Comparison of ENCODE assay signal across 8 mouse cellular contexts in the genomic region with DNA sequence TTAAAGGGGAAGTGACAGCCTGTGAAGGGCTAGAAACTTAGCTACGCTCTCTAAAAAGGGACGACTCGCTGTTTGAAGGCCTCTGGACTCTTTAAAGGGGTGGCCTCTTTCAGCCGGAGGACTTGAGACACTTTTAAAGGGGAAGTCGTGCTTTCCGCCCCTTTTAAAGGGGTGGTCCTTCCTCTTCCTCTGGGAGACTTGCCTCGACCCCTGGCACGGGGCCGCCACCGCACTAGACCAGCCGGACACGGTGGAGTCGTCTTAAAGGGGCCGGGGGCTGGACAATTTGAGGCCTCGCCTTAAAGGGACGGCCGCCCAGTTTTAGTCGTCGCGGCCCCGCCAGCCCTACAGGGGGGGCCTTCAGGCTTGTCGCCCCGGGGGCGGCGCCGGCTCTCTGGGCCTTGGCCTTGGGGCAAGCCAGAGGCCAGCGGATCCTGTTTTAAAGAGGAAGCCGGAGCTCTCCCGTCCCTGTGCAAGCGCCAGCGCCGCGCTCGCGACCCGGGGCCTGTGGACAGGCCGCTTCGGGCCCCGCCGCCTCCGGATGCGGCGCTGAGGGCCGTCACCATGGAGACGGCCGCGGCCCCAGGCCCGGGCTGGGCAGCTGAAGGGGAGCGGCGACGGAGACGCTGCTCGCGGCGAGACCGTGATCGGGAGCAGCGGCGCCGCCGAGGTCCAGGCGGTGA. TPM values are rescaled to one million over a fixed set of nuclear protein-coding genes. Genes with fewer than 3 reads are reported as not detected.
DNase-seq lines count a peak whose midpoint lies in the region; ATAC-seq and TF ChIP-seq lines count a peak whose summit lies in the region.

A gene (plus strand): TSS at position 565 of the 683 bp plus-strand sequence.

- H3K79me2 ChIP-seq in liver, adult 2 months (ENCODE audit: control insufficient read depth, insufficient read depth, low read length) = peaks cover 12% of the 10 kb centered on the region; the same call in 1 of the 2 replicates

- no peaks in the 10 kb centered on the region for H3K27me3 ChIP-seq in heart, embryonic 13.5 days (replicated peaks)
- H3K27me3 ChIP-seq in kidney, postnatal 0 days (ENCODE audit: insufficient read depth, low read length) = no peaks in the 10 kb centered on the region
- H3K27me3 ChIP-seq in liver, adult 2 months (ENCODE audit: control insufficient read depth, insufficient read depth, low read length) = no peaks in the 10 kb centered on the region
- no peaks in the 10 kb centered on the region for H3K27me3 ChIP-seq in stomach, postnatal 0 days (ENCODE audit: control insufficient read depth, insufficient read depth, low read length)

- TF ChIP-seq EP300 in stomach, postnatal 0 days (optimal IDR thresholded peaks at IDR 0.05) = peak; percentile 95

- peak within 1 kb of the TSS; percentile 98 for H3K27ac ChIP-seq in brown adipose tissue, adult 24 weeks (replicated peaks; ENCODE audit: low read depth, low read length)
- peak within 1 kb of the TSS; percentile 98 for H3K27ac ChIP-seq in heart, embryonic 13.5 days (replicated peaks)
- peak within 1 kb of the TSS; percentile 98 for H3K27ac ChIP-seq in kidney, postnatal 0 days
- H3K27ac ChIP-seq in liver, adult 2 months (replicated peaks; ENCODE audit: insufficient read depth, low read depth, low read length) = peak within 1 kb of the TSS; percentile 87
- peak within 1 kb of the TSS; percentile 99 for H3K27ac ChIP-seq in stomach, postnatal 0 days (replicated peaks)

- TF ChIP-seq POLR2A in liver, adult 2 months (IDR thresholded peaks at IDR 0.05; ENCODE audit: extremely low read depth, insufficient read depth, low read length) = peak; percentile 46; the same call in 1 of the 2 replicates

- H3K4me3 ChIP-seq in brown adipose tissue, adult 24 weeks (ENCODE audit: insufficient read depth, low read depth, low read length) = peak within 1 kb of the TSS; percentile 65
- peak within 1 kb of the TSS; percentile 81 for H3K4me3 ChIP-seq in heart, embryonic 13.5 days
- peak within 1 kb of the TSS; percentile 98 for H3K4me3 ChIP-seq in kidney, postnatal 0 days (replicated peaks; ENCODE audit: low read depth, low read length)
- H3K4me3 ChIP-seq in liver, adult 2 months (ENCODE audit: insufficient read depth, low read depth, low read length) = peak within 1 kb of the TSS; percentile 52
- H3K4me3 ChIP-seq in stomach, postnatal 0 days (ENCODE audit: low read depth, low read length) = peak within 1 kb of the TSS; percentile 93

- no peaks in the 10 kb centered on the region for H3K4me1 ChIP-seq in brown adipose tissue, adult 24 weeks (ENCODE audit: control insufficient read depth, insufficient read depth, insufficient read length, low read length)
- H3K4me1 ChIP-seq in heart, embryonic 13.5 days = peaks cover 38% of the 10 kb centered on the region
- H3K4me1 ChIP-seq in kidney, postnatal 0 days (replicated peaks; ENCODE audit: insufficient read depth, low read length) = peaks cover 10% of the 10 kb centered on the region; the same call in 1 of the 2 replicates
- peaks cover 13% of the 10 kb centered on the region; the same call in 1 of the 2 replicates for H3K4me1 ChIP-seq in liver, adult 2 months (ENCODE audit: control insufficient read depth, insufficient read depth, low read length)
- H3K4me1 ChIP-seq in stomach, postnatal 0 days (replicated peaks; ENCODE audit: control insufficient read depth, insufficient read depth) = no peaks in the 10 kb centered on the region

- under 1% methylated on average over 62 of the region's 62 CpGs for WGBS in heart, embryonic 13.5 days
- WGBS in kidney, postnatal 0 days = under 1% methylated on average over 57 of the region's 62 CpGs
- under 1% methylated on average over 62 of the region's 62 CpGs for WGBS in liver, adult 2 months
- under 1% methylated on average over 55 of the region's 62 CpGs for WGBS in stomach, postnatal 0 days

- peak within 1 kb of the TSS; percentile 97 for H3K9ac ChIP-seq in heart, embryonic 13.5 days
- H3K9ac ChIP-seq in kidney, postnatal 0 days (ENCODE audit: low read depth, low read length) = peak within 1 kb of the TSS; percentile 96
- peak within 1 kb of the TSS; percentile 97 for H3K9ac ChIP-seq in liver, adult 2 months (ENCODE audit: low read depth, low read length)
- H3K9ac ChIP-seq in stomach, postnatal 0 days (ENCODE audit: low read length) = peak within 1 kb of the TSS; percentile 97

- H3K9me3 ChIP-seq in heart, embryonic 13.5 days = no peaks in the 10 kb centered on the region
- no peaks in the 10 kb centered on the region for H3K9me3 ChIP-seq in kidney, postnatal 0 days (replicated peaks; ENCODE audit: low read length)
- no peaks in the 10 kb centered on the region for H3K9me3 ChIP-seq in stomach, postnatal 0 days (ENCODE audit: control insufficient read depth, low read length)

- TF ChIP-seq CTCF in kidney, postnatal 0 days (IDR thresholded peaks at IDR 0.05; ENCODE audit: low read depth) = peak; percentile 5; the same call in 1 of the 2 replicates
- no peak for TF ChIP-seq CTCF in liver, adult 2 months (IDR thresholded peaks at IDR 0.05; ENCODE audit: low read depth, low read length)
- peak; percentile 25; the same call in 1 of the 2 replicates for TF ChIP-seq CTCF in stomach, postnatal 0 days (IDR thresholded peaks at IDR 0.05; ENCODE audit: low read depth)

- peaks cover 68% of the 10 kb centered on the region for H3K36me3 ChIP-seq in heart, embryonic 13.5 days
- peaks cover 30% of the 10 kb centered on the region; the same call in 1 of the 2 replicates for H3K36me3 ChIP-seq in kidney, postnatal 0 days (ENCODE audit: insufficient read depth, low read length)
- H3K36me3 ChIP-seq in liver, adult 2 months (ENCODE audit: control insufficient read depth, insufficient read depth, low read length) = peaks cover 44% of the 10 kb centered on the region
- H3K36me3 ChIP-seq in stomach, postnatal 0 days (ENCODE audit: control insufficient read depth, insufficient read depth, low read length) = peaks cover 23% of the 10 kb centered on the region

- ATAC-seq in CD4-positive, CD25-positive, alpha-beta regulatory T cell, adult 4 months = peak; percentile 35
- peak; percentile 50 for ATAC-seq in heart, embryonic 13.5 days (ENCODE audit: extremely low read depth, insufficient number of reproducible peaks, low FRiP score, low TSS enrichment)
- ATAC-seq in kidney, postnatal 0 days (replicated peaks; ENCODE audit: low FRiP score, low read depth) = peak; percentile 77
- peak; percentile 33 for ATAC-seq in monocyte, adult 5-6 weeks (replicated peaks; ENCODE audit: insufficient number of reproducible peaks, low FRiP score, low TSS enrichment, poor library complexity, severe bottlenecking)
- peak; percentile 68 for ATAC-seq in stomach, postnatal 0 days (ENCODE audit: low FRiP score, low TSS enrichment)

- H3K4me2 ChIP-seq in heart, embryonic 13.5 days = peak within 1 kb of the TSS; percentile 94
- H3K4me2 ChIP-seq in kidney, postnatal 0 days (ENCODE audit: low read length) = peak within 1 kb of the TSS; percentile 78
- peak within 1 kb of the TSS; percentile 84 for H3K4me2 ChIP-seq in stomach, postnatal 0 days (replicated peaks; ENCODE audit: low read depth)

- DNase-seq in fibroblast of lung, adult 2 months (ENCODE audit: low read depth) = peak; percentile 94
- peak; percentile 98 for DNase-seq in kidney, postnatal 0 days (ENCODE audit: low spot score)
- DNase-seq in liver, adult 2 months (ENCODE audit: extremely low read depth, low read depth, low spot score) = peak; percentile 97
- peak; percentile 90 for DNase-seq in stomach, postnatal 0 days (ENCODE audit: low spot score)

RNA-seq across cellular contexts. Expression of the gene that starts here (rescaled TPM):
- 10 to 100 TPM; 22.9 to 24.0 TPM for polyA plus RNA-seq in CD4-positive, CD25-positive, alpha-beta regulatory T cell, adult 4 months (2017; shearing (Covaris generic))
- 16.5 and 18.2 TPM in 2 replicates for polyA plus RNA-seq in brown adipose tissue, adult 24 weeks (2012; ENCODE audit: insufficient read depth, insufficient read length, missing spikeins)
- polyA plus RNA-seq in heart, embryonic 13.5 days (2015; fragmentation: Nextera tagmentation; extraction: Ambion mirVana) = 7.3 and 7.7 TPM in 2 replicates
- polyA plus RNA-seq in kidney, postnatal 0 days (2015; fragmentation: Nextera tagmentation; extraction: Ambion mirVana) = 8.7 and 8.8 TPM in 2 replicates
- total RNA-seq in liver, adult 2 months (2014; rRNA removed) = 3.6 and 6.4 TPM in 2 replicates
- 9.5 and 11.8 TPM in 2 replicates for polyA plus RNA-seq in liver, adult 2 months (2012; rRNA removed)
- 27.9 to 55.8 TPM (median 33.5 TPM) in 3 replicates for total RNA-seq in monocyte, adult 5-6 weeks (2017)
- 8.7 and 9.3 TPM in 2 replicates for polyA plus RNA-seq in stomach, postnatal 0 days (2015; fragmentation: Nextera tagmentation; extraction: Ambion mirVana)

Comparison
In these comparisons a context has a peak if more than half of its experiments do, and no peak if none do; other contexts are left out.
1. Peak in every context shown above with its lines: DNase-seq, ATAC-seq, H3K4me3 ChIP-seq and H3K27ac ChIP-seq.